ENCODE assay signal across 8 mouse cellular contexts in the genomic region with DNA sequence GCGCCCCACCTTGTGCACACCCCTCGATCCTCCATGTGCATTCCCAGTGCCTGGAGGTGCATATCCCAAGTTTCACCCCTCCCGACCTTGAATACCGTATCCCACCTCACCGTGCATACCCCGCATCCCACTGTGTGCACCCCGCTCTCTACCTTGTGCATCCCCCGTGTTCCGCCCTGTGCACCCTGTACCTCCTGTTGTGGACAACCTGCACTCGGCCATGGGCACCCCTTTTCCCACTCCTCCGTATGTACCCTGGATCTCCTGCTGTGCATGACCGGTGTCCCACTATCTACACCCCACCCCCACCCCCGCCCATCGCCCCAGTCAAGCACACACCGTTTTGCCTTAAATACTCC. TPM values are rescaled to one million over a fixed set of nuclear protein-coding genes. Genes with fewer than 3 reads are reported as not detected.
A peak's percentile ranks its signal among the peaks of the same experiment; 100 is the strongest.
DNase-seq lines count a peak whose midpoint lies in the region; ATAC-seq and TF ChIP-seq lines count a peak whose summit lies in the region.

No protein-coding gene starts in this region.

- H3K9ac ChIP-seq in kidney, embryonic 15.5 days, result peak overlapping the region; percentile 82
- H3K9ac ChIP-seq in heart, postnatal 0 days (replicated peaks; ENCODE audit: low read depth, low read length), result no peak overlapping the region; the same call in 1 of the 2 replicates

- no peaks in the 10 kb centered on the region for H3K9me3 ChIP-seq in kidney, embryonic 15.5 days (replicated peaks)
- H3K9me3 ChIP-seq in heart, postnatal 0 days (replicated peaks; ENCODE audit: control insufficient read depth, low read length), result no peaks in the 10 kb centered on the region

- peak; percentile 40 for ATAC-seq in kidney, embryonic 15.5 days (replicated peaks; ENCODE audit: low FRiP score)
- ATAC-seq in heart, postnatal 0 days (ENCODE audit: insufficient read depth, low read depth), result no peak
- peak; percentile 12; the same call in 1 of the 2 replicates for ATAC-seq in megakaryocyte, adult 5-6 weeks (ENCODE audit: poor library complexity, severe bottlenecking)
- no peak for ATAC-seq in erythroid progenitor cell, adult 5-6 weeks (replicated peaks; ENCODE audit: low FRiP score, poor library complexity, severe bottlenecking)

- TF ChIP-seq CTCF in heart, postnatal 0 days (IDR thresholded peaks at IDR 0.05; ENCODE audit: low read depth), result no peak

- H3K27ac ChIP-seq in kidney, embryonic 15.5 days, result peak overlapping the region; percentile 48
- no peak overlapping the region for H3K27ac ChIP-seq in heart, postnatal 0 days (ENCODE audit: low read depth)

- WGBS in kidney, embryonic 15.5 days, result 2% methylated on average over 15 of the region's 15 CpGs
- 3% methylated on average over 15 of the region's 15 CpGs for WGBS in heart, postnatal 0 days

- DNase-seq in kidney, postnatal 4 days, result no peak
- peak; percentile 8 for DNase-seq in cerebellum, adult 8-10 months
- no peak for DNase-seq in heart, postnatal 0 days (ENCODE audit: low spot score)
- DNase-seq in frontal cortex, postnatal 10 days (ENCODE audit: low spot score in 2 of 2), result no peak
- DNase-seq in thymus, postnatal 4 days, result no peak

- peak overlapping the region; percentile 99 for H3K4me2 ChIP-seq in kidney, embryonic 15.5 days
- peak overlapping the region; percentile 93 for H3K4me2 ChIP-seq in heart, postnatal 0 days (ENCODE audit: low read depth, low read length)

- TF ChIP-seq EP300 in heart, postnatal 0 days (IDR thresholded peaks at IDR 0.05; ENCODE audit: low read depth), result no peak

- H3K4me3 ChIP-seq in kidney, embryonic 15.5 days (replicated peaks), result peak overlapping the region; percentile 81
- H3K4me3 ChIP-seq in heart, postnatal 0 days (ENCODE audit: low read depth, low read length), result peak overlapping the region; percentile 94

- H3K36me3 ChIP-seq in kidney, embryonic 15.5 days, result no peaks in the 10 kb centered on the region
- H3K36me3 ChIP-seq in heart, postnatal 0 days (replicated peaks; ENCODE audit: control insufficient read depth, insufficient read depth, low read length), result no peaks in the 10 kb centered on the region

- H3K27me3 ChIP-seq in kidney, embryonic 15.5 days, result 0 out of 2 replicates have a peak, but pooled peaks cover 8% of the 10 kb centered on the region
- no peaks in the 10 kb centered on the region for H3K27me3 ChIP-seq in heart, postnatal 0 days (ENCODE audit: control insufficient read depth, insufficient read depth, low read length)

- H3K4me1 ChIP-seq in kidney, embryonic 15.5 days, result peaks cover 21% of the 10 kb centered on the region
- peaks cover 7% of the 10 kb centered on the region for H3K4me1 ChIP-seq in heart, postnatal 0 days (ENCODE audit: control insufficient read depth, insufficient read depth)

RNA-seq across cellular contexts. Expression of a gene that starts 0.9 kb away (rescaled TPM):
- polyA plus RNA-seq in kidney, embryonic 15.5 days (2015; fragmentation: Nextera tagmentation; extraction: Ambion mirVana), result 16.9 and 17.1 TPM in 2 replicates
- total RNA-seq in heart, postnatal 0 days (2014; rRNA removed; ENCODE audit: low replicate concordance), result 10.0 and 12.2 TPM in 2 replicates
- polyA plus RNA-seq in heart, postnatal 0 days (2015; fragmentation: Nextera tagmentation; extraction: Ambion mirVana), result 5.7 TPM in 2 replicates
- total RNA-seq in megakaryocyte, adult 5-6 weeks (2015), result 9.7 and 10.4 TPM in 2 replicates
- total RNA-seq in megakaryocyte, adult 5-6 weeks (2017), result 4.8 and 8.1 TPM in 2 replicates
- total RNA-seq in erythroid progenitor cell, adult 5-6 weeks (2015; ENCODE audit: low replicate concordance), result 4.0 and 11.7 TPM in 2 replicates
- 5.1 and 6.7 TPM in 2 replicates for total RNA-seq in erythroid progenitor cell, adult 5-6 weeks (2017; ENCODE audit: low replicate concordance)

RNA-seq across cellular contexts. Expression of a gene that starts 42.8 kb away (rescaled TPM):
- 62.6 and 68.8 TPM in 2 replicates for polyA plus RNA-seq in kidney, embryonic 15.5 days (2015; fragmentation: Nextera tagmentation; extraction: Ambion mirVana)
- total RNA-seq in heart, postnatal 0 days (2014; rRNA removed; ENCODE audit: low replicate concordance), result 4.7 and 5.2 TPM in 2 replicates
- 8.7 and 9.7 TPM in 2 replicates for polyA plus RNA-seq in heart, postnatal 0 days (2015; fragmentation: Nextera tagmentation; extraction: Ambion mirVana)
- total RNA-seq in megakaryocyte, adult 5-6 weeks (2015), result 22.9 and 29.5 TPM in 2 replicates
- total RNA-seq in megakaryocyte, adult 5-6 weeks (2017), result 14.5 and 16.7 TPM in 2 replicates
- total RNA-seq in erythroid progenitor cell, adult 5-6 weeks (2015; ENCODE audit: low replicate concordance), result 11.2 and 36.9 TPM in 2 replicates
- 3.8 and 23.2 TPM in 2 replicates for total RNA-seq in erythroid progenitor cell, adult 5-6 weeks (2017; ENCODE audit: low replicate concordance)

Comparison
In these comparisons a context has a peak if more than half of its experiments do, and no peak if none do; other contexts are left out.
1. ATAC-seq: peak in kidney, embryonic 15.5 days (single experiment) and megakaryocyte, adult 5-6 weeks (single experiment); none in heart, postnatal 0 days (single experiment) and erythroid progenitor cell, adult 5-6 weeks (single experiment).